Mouse (Mus musculus) ZHBTc4 (cell line): Measurements from ENCODE around the gene Zfp354b.

Experiments used
- DNase-seq: peaks from one replicate; pipeline ENCODE4 v3.0.0-alpha.2; 2011; ENCODE audit warnings: low read depth, low spot score

Gene Zfp354b

GRCm38 (mm10) chr11:50886231-50886932, 45.1 kb downstream of the Zfp354b start:
- no peak for DNase-seq

DNA sequence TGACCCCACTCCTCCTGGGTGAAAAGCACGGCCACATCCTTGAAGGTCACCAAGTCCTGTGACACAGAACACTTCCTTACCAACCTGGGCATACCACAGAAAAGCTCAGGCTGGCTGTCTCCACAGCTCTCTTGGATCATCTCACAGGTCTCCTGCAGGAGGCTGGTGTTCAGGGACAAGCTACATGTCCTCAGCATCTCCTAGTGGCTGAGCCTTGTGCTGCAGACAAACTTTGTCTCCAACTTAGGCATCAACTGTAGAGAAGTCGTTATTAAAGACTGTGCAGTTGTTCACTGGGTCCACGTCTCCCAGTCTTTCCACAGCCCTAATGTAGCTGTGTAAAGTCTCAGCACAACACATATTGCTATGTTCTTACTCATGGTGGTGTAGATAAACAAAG, 47.7 kb downstream of the Zfp354b start:
- no peak for DNase-seq

DNA sequence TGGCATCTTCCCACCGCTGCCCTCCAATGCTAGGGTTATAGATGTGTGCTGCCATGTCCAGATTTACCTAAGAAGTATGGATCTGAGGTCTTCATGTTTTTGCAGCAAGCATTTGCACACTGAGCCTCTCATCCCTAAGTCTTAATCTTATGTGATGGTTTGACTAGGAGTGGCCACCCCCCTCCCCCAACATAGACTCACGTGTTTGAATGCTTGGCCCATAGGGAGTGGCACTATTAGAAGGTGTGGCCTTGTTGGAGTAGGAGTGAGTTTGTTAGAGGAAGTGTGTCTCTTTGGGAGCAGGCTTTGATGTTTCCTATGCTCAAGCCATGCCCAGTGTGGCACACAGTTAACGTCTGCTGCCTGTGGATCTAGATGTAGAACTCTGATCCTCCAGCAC, 52.8 kb downstream of the Zfp354b start:
- DNase-seq: peak; percentile 64
